Mouse (Mus musculus): ENCODE results near the gene Spcs2.
"Not testable (repeated sequence)": the region's sequence is repeated elsewhere in the genome, so short reads cannot be mapped to it uniquely, and the experiment has no call there.

Gene Spcs2

GRCm38 (mm10) chr7:99811661-99812060, 51.6 kb downstream of the Spcs2 start:
- ChIA-PET POLR2A (interaction anchor here in 1 of 4 experiments (1.6 to 2.8 kb wide), 3 partner anchors 11 to 310 kb away, joined by 3 to 10 read pairs (median 3); partner anchors contain the start of genes Neu3 and Pold3), CTCF (interaction anchor here in 3 of 4 experiments (0.6 to 2.2 kb wide), 6 partner anchors 11 to 311 kb away, joined by 3 to 7 read pairs (median 4); no protein-coding TSS in a partner anchor)

GRCm38 (mm10) chr7:99810814-99811213, 52.4 kb downstream of the Spcs2 start:
- CTCF ChIA-PET = interaction anchor here in 3 of 4 experiments (0.6 to 1.3 kb wide), 3 partner anchors 10 to 219 kb away, joined by 3 read pairs; no protein-coding TSS in a partner anchor
- POLR2A ChIA-PET = interaction anchor here in 3 of 4 experiments (0.6 to 1.6 kb wide), 6 partner anchors 10 to 321 kb away, joined by 3 to 4 read pairs (median 3); no protein-coding TSS in a partner anchor

- POLR2A ChIA-PET, CTCF ChIA-PET: not testable (repeated sequence)
Measured at GRCm38 (mm10) chr7:99807043-99807442, 56.2 kb downstream of the Spcs2 start.

- ChIA-PET CTCF (interaction anchor here in 1 of 4 experiments (0.6 kb wide), 1 partner anchor 337 kb away, joined by 4 read pairs; no protein-coding TSS in a partner anchor), POLR2A (no interaction called here)
Measured at GRCm38 (mm10) chr7:99805340-99805739, 57.9 kb downstream of the Spcs2 start.

GRCm38 (mm10) chr7:99804033-99804432, 59.2 kb downstream of the Spcs2 start:
- ChIA-PET CTCF (interaction anchor here in 3 of 4 experiments (0.5 to 1.5 kb wide), 3 partner anchors 9 to 575 kb away, joined by 3 to 7 read pairs (median 3); no protein-coding TSS in a partner anchor), POLR2A (interaction anchor here in 1 of 4 experiments (0.5 kb wide), 1 partner anchor 217 kb away, joined by 5 read pairs; no protein-coding TSS in a partner anchor)

- POLR2A ChIA-PET = interaction anchor here in 1 of 4 experiments (1.0 kb wide), 1 partner anchor 20 kb away, joined by 3 read pairs; no protein-coding TSS in a partner anchor
- CTCF ChIA-PET = interaction anchor here in 3 of 4 experiments (0.8 to 1.5 kb wide), 3 partner anchors 10 to 177 kb away, joined by 3 to 7 read pairs (median 3); no protein-coding TSS in a partner anchor
Measured at GRCm38 (mm10) chr7:99803535-99803934, 59.7 kb downstream of the Spcs2 start.

- ChIA-PET CTCF (interaction anchor here in 2 of 4 experiments (0.5 to 0.9 kb wide), 2 partner anchors 93 to 726 kb away, joined by 3 to 4 read pairs; no protein-coding TSS in a partner anchor), POLR2A (no interaction called here)
Measured at GRCm38 (mm10) chr7:99799118-99799517, 64.1 kb downstream of the Spcs2 start.

- POLR2A ChIA-PET = no interaction called here
- CTCF ChIA-PET = interaction anchor here in 3 of 4 experiments (0.9 to 2.1 kb wide), 4 partner anchors 79 to 298 kb away, joined by 3 to 6 read pairs (median 4); no protein-coding TSS in a partner anchor
Measured at GRCm38 (mm10) chr7:99797911-99798647, 65.2 kb downstream of the Spcs2 start.

- ChIA-PET POLR2A (interaction anchor here in 1 of 4 experiments (0.8 kb wide), 1 partner anchor 9 kb away, joined by 4 read pairs; no protein-coding TSS in a partner anchor), CTCF (interaction anchor here in 3 of 4 experiments (0.6 to 2.1 kb wide), 8 partner anchors 10 to 297 kb away, joined by 3 to 6 read pairs (median 4); no protein-coding TSS in a partner anchor)
Measured at GRCm38 (mm10) chr7:99797261-99797660, 66.0 kb downstream of the Spcs2 start.

GRCm38 (mm10) chr7:99796471-99796870, 66.8 kb downstream of the Spcs2 start:
- ChIA-PET POLR2A (interaction anchor here in 1 of 4 experiments (0.8 kb wide), 1 partner anchor 8 kb away, joined by 4 read pairs; no protein-coding TSS in a partner anchor), CTCF (interaction anchor here in 3 of 4 experiments (0.6 to 2.1 kb wide), 7 partner anchors 9 to 297 kb away, joined by 3 to 6 read pairs (median 3); no protein-coding TSS in a partner anchor)

GRCm38 (mm10) chr7:99795192-99795981, 67.9 kb downstream of the Spcs2 start:
- POLR2A ChIA-PET = no interaction called here

GRCm38 (mm10) chr7:99794096-99794495, 69.2 kb downstream of the Spcs2 start:
- CTCF ChIA-PET = interaction anchor here in 1 of 4 experiments (2.2 kb wide), 1 partner anchor 19 kb away, joined by 7 read pairs; no protein-coding TSS in a partner anchor
- POLR2A ChIA-PET = interaction anchor here in 1 of 4 experiments (0.6 kb wide), 1 partner anchor 19 kb away, joined by 3 read pairs; no protein-coding TSS in a partner anchor

More at GRCm38 (mm10) chr7:99795192-99795981, 67.9 kb downstream of the Spcs2 start:
- CTCF ChIA-PET = interaction anchor here in 3 of 4 experiments (0.5 to 2.2 kb wide), 6 partner anchors 18 to 325 kb away, joined by 3 to 7 read pairs (median 3); no protein-coding TSS in a partner anchor

GRCm38 (mm10) chr7:99790816-99791215, 72.4 kb downstream of the Spcs2 start:
- CTCF ChIA-PET = interaction anchor here in 1 of 4 experiments (0.7 kb wide), 1 partner anchor 22 kb away, joined by 3 read pairs; no protein-coding TSS in a partner anchor
- POLR2A ChIA-PET = no interaction called here

GRCm38 (mm10) chr7:99788563-99788962, 74.7 kb downstream of the Spcs2 start:
- ChIA-PET CTCF (interaction anchor here (0.5 to 1.8 kb wide), 10 partner anchors 129 to 874 kb away, joined by 3 to 7 read pairs (median 4); no protein-coding TSS in a partner anchor), POLR2A (interaction anchor here in 2 of 4 experiments (0.6 to 0.7 kb wide), 3 partner anchors 8 to 1630 kb away, joined by 3 to 4 read pairs (median 4); no protein-coding TSS in a partner anchor)

- ChIA-PET POLR2A (interaction anchor here in 2 of 4 experiments (0.6 to 0.7 kb wide), 2 partner anchors 9 to 1631 kb away, joined by 4 read pairs; no protein-coding TSS in a partner anchor), CTCF (interaction anchor here in 3 of 4 experiments (0.6 to 1.8 kb wide), 4 partner anchors 9 to 402 kb away, joined by 3 to 7 read pairs (median 6); no protein-coding TSS in a partner anchor)
Measured at GRCm38 (mm10) chr7:99787935-99788334, 75.3 kb downstream of the Spcs2 start.
